Mouse (Mus musculus) embryonic facial prominence, embryonic 13.5 days (tissue): ENCODE results near the gene Shroom1. TPM values are rescaled to one million over a fixed set of nuclear protein-coding genes. Genes with fewer than 3 reads are reported as not detected.
A peak's percentile ranks its signal among the peaks of the same experiment; 100 is the strongest.

Experiments
- ATAC-seq: fragments of 200-750 bp; cut with Nextera tagmentation; 2 replicates; pipeline ENCODE4 v1.8.0; 2017; ENCODE audit warnings: low read depth; ENCODE audit not compliant: insufficient number of reproducible peaks, insufficient read depth, low FRiP score, low TSS enrichment
- H3K27ac ChIP-seq: fragments of 300-500 bp; sonication (generic); 2 replicates; pipeline ENCODE4 v1.5.1; 2015; ENCODE audit warnings: moderate library complexity, mild to moderate bottlenecking, inconsistent platforms
- H3K27me3 ChIP-seq: fragments of 300-500 bp; sonication (generic); 2 replicates; pipeline ENCODE4 v1.6.1; 2015; ENCODE audit warnings: mild to moderate bottlenecking, inconsistent platforms
- H3K36me3 ChIP-seq: fragments of 300-500 bp; sonication (generic); 2 replicates; pipeline ENCODE4 v1.6.1; 2015; ENCODE audit warnings: mild to moderate bottlenecking, inconsistent platforms
- H3K4me1 ChIP-seq: fragments of 300-500 bp; sonication (generic); 2 replicates; pipeline ENCODE4 v1.6.1; 2015; ENCODE audit warnings: inconsistent platforms
- H3K4me2 ChIP-seq: fragments of 300-500 bp; sonication (generic); 2 replicates; pipeline ENCODE4 v1.6.1; 2015; ENCODE audit warnings: moderate library complexity, mild to moderate bottlenecking, inconsistent platforms
- H3K4me3 ChIP-seq: fragments of 300-500 bp; sonication (generic); 2 replicates; pipeline ENCODE4 v1.5.1; 2015; ENCODE audit warnings: mild to moderate bottlenecking, inconsistent platforms
- H3K9ac ChIP-seq: fragments of 300-500 bp; sonication (generic); 2 replicates; pipeline ENCODE4 v1.6.1; 2015; ENCODE audit warnings: mild to moderate bottlenecking, inconsistent platforms
- H3K9me3 ChIP-seq: fragments of 300-500 bp; sonication (generic); 2 replicates; pipeline ENCODE4 v1.6.1; 2016; ENCODE audit warnings: inconsistent platforms
- WGBS: fragments of 180-500 bp; shearing (Covaris S2); methylation state at CpG from one replicate; pipeline ENCODE4 v1.1.7; 2015; ENCODE audit warnings: mixed read lengths; 5-methylcytosine and 5-hydroxymethylcytosine counted together
- polyA plus RNA-seq: library from polyadenylated mRNA; unstranded; fragments of >200 nt; fragmentation: Nextera tagmentation; extraction: Ambion mirVana; gene quantifications from 2 replicates; pipeline ENCODE4 v1.2.1, GENCODE M21; 2015

Gene Shroom1
- polyA plus RNA-seq, 1 experiment from 2014 or later = 5.7 TPM

DNA sequence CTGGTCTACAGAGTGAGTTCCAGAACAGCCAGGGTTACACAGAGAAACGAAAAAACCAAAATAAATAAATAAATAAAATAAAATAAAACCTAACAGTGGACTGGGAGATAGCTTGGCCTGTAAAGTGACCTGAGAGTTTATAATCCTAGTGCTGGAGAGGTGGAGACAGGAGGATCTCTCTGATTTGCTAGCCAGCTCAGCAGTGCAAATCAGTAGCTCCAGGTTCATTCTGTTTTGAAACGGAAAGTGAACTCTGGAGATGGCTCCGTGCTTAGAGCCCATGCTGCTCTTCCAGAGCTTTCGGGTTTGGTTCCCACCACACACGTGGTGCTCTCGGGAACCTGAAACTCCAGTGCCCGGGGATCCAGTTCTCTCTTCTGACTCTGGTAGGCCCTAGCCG is 9.0 kb upstream of the Shroom1 start:
- H3K27ac ChIP-seq = no peak overlapping the region
- no peak overlapping the region for H3K9ac ChIP-seq
- no peak overlapping the region for H3K4me2 ChIP-seq
- H3K4me1 ChIP-seq = no peaks in the 10 kb centered on the region
- 88% methylated on average over 8 of the region's 8 CpGs for WGBS
- H3K36me3 ChIP-seq = no peaks in the 10 kb centered on the region
- ATAC-seq = no peak
- no peaks in the 10 kb centered on the region for H3K9me3 ChIP-seq
- no peak overlapping the region for H3K4me3 ChIP-seq
- H3K27me3 ChIP-seq = no peaks in the 10 kb centered on the region

DNA sequence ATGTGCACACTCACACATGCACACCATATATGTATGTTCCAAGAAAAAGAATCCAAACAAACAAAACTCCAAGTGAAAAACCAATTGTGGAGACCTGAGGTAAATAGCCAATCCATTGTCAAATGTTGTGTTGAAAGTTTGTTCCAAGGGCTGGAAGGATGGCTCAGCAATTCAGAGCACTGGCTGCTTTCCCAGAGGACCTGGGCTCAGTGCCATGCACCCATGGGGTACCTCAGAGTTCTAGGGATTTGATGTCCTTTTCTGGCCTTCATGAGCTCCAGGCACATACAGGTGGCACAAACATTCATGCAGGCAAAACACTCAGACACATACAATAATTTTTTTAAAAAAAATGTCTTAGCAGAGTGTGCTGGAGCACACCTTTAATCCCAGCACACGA is 8.5 kb upstream of the Shroom1 start:
- WGBS = 78% methylated on average over 1 of the region's 1 CpGs
- no peak for ATAC-seq

DNA sequence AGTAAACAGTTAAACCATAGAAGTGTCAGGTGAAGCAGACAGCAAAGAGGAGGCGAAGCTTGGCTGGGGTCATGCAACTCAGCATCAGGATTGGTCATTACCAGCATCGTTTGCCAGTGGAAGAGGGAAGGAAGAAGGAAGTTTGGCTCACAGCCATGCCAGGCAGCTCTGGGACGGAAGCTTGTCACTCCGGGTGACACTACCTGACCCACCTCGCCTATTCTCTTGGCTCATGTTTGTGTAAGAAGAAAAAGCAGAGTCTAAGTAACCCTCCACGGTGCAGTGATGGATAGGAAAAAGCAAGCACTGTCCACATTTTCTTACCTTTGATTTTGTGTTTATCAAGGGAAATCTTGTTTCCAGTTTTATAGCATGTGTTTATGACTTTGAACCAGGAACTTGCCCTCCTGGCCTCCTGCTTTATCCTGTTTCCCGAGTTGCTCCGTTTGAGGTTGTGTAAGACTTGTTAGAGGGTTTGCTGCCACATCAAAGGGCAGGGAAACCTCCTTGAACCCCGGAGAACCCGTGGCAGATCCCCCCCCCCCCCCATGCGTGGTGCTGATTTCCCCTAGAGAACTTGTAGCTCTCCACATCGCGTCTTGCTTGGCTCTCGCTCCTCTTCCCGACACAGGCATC is 6.8 kb upstream of the Shroom1 start:
- H3K4me1 ChIP-seq = no peaks in the 10 kb centered on the region
- no peak for ATAC-seq
- WGBS = 56% methylated on average over 15 of the region's 15 CpGs

More for the DNA sequence above, 8.5 kb upstream of the Shroom1 start:
- Histone ChIP-seq H3K4me1 (no peaks in the 10 kb centered on the region), H3K36me3 (no peaks in the 10 kb centered on the region), H3K4me3 (no peak overlapping the region), H3K9ac (no peak overlapping the region), H3K27ac (no peak overlapping the region), H3K27me3 (no peaks in the 10 kb centered on the region), H3K4me2 (no peak overlapping the region), H3K9me3 (no peaks in the 10 kb centered on the region)

DNA sequence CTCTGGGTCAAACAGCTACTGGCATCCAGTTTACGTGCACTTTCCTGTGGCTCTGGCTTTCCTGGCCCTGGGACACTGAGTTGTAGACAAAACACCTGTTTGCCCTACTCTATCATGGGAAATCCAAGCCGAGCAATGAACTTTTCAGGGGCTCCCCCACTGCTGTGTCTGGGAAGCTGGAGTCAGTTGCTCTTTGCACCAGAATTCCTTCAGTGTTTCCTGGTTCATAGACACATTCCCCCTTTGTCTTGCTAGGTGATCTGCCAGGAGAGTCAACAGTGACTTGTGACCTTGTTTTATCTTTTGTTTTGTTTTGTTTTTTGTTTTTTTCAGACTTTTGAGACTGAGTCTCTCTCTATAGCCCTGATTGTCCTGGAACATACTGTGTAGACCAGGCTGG is 5.6 kb upstream of the Shroom1 start:
- H3K4me3 ChIP-seq = no peak overlapping the region
- no peak overlapping the region for H3K27ac ChIP-seq
- H3K4me2 ChIP-seq = no peak overlapping the region
- no peak for ATAC-seq
- no peaks in the 10 kb centered on the region for H3K4me1 ChIP-seq
- no peak overlapping the region for H3K9ac ChIP-seq
- no peaks in the 10 kb centered on the region for H3K9me3 ChIP-seq
- H3K27me3 ChIP-seq = no peaks in the 10 kb centered on the region
- WGBS = 76% methylated on average over 2 of the region's 2 CpGs
- no peaks in the 10 kb centered on the region for H3K36me3 ChIP-seq

More for the DNA sequence above, 6.8 kb upstream of the Shroom1 start:
- Histone ChIP-seq H3K4me2 (no peak overlapping the region), H3K4me3 (no peak overlapping the region), H3K27me3 (no peaks in the 10 kb centered on the region), H3K9ac (no peak overlapping the region), H3K9me3 (no peaks in the 10 kb centered on the region), H3K36me3 (no peaks in the 10 kb centered on the region), H3K27ac (no peak overlapping the region)

DNA sequence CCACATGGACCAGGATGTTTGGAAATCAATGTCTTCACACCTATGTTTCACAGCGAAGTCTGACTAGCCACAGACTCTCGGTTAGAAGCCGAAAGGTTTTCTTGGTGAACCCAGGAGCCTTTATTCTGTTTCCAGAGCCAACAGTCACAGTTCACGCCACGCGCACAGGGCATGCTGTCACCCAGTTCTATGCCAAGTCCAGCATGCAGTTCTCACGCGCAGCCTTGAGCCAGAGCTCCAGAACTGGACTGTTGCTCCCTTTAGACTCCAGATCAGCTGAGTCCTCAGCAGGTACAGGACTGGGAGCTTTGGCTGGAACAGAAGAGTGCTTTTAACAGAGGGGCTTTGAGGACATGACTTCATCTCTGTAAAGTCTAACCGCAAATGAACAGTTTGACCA is 4.6 kb upstream of the Shroom1 start:
- H3K4me2 ChIP-seq = no peak overlapping the region
- no peak for ATAC-seq
- no peak overlapping the region for H3K9ac ChIP-seq
- H3K36me3 ChIP-seq = no peaks in the 10 kb centered on the region
- H3K4me1 ChIP-seq = peaks cover 2% of the 10 kb centered on the region; the same call in 1 of the 2 replicates
- no peak overlapping the region for H3K4me3 ChIP-seq
- H3K9me3 ChIP-seq = no peaks in the 10 kb centered on the region
- H3K27me3 ChIP-seq = peaks cover 3% of the 10 kb centered on the region
- WGBS = 95% methylated on average over 9 of the region's 9 CpGs
- H3K27ac ChIP-seq = no peak overlapping the region

DNA sequence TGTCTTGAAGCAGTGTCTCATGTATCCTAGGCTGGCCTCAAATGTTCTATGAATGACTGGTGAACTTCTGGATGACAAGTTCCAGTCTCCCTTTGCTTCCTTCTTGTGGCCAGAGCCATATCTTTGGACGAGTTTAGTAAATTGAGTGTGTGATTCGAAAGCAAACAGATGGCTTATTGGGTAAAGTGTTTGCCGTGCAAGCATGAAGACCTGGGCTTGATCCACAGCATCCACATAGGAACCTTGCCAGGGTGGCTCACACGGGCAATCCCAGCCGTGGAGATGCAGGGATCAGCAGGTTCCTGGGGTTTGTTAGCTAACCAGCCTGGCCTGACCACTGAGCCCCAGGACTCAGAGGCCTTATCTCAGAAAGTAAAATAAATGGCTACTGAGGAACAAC is 4.0 kb upstream of the Shroom1 start:
- no peaks in the 10 kb centered on the region for H3K36me3 ChIP-seq
- H3K9me3 ChIP-seq = no peaks in the 10 kb centered on the region
- no peak overlapping the region for H3K9ac ChIP-seq
- no peak overlapping the region for H3K27ac ChIP-seq
- ATAC-seq = no peak
- peaks cover 5% of the 10 kb centered on the region; the same call in 1 of the 2 replicates for H3K4me1 ChIP-seq
- whole genome bisulfite sequencing = 84% methylated on average over 5 of the region's 5 CpGs
- H3K4me3 ChIP-seq = no peak overlapping the region
- H3K4me2 ChIP-seq = no peak overlapping the region
- peaks cover 9% of the 10 kb centered on the region for H3K27me3 ChIP-seq

DNA sequence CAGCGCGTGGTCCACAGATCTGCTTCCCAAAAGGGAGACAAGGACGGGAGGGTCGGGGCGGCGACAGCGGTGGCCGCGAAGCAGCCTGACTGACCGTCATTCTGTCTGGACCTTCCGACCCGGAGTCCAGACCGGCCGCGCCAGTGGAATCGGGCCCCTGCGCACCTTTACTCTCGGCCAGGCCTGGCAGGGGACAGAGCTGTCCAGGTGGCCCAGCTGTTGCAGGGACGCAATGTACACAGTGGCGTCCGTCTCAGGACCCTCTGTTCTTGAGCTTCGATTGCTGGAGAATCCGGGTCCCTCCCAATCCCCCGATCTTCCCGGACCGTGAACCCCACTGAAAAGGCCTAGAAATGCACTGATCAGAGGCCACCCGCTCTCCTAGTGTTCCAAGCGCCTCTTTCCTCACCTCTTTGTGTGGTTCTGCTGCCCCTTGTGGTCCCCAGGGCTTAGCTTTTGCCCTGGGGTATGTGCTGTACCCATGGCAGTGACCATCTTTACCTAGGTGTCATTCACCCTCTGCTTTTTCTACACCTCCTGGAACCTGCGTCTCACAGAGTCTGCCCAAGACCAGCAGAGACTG is 458 bp downstream of the Shroom1 start:
- no peak for ATAC-seq
- peaks cover 36% of the 10 kb centered on the region for H3K27me3 ChIP-seq
- H3K4me3 ChIP-seq = peak overlapping the region; percentile 57
- H3K4me2 ChIP-seq = peak overlapping the region; percentile 85
- H3K27ac ChIP-seq = no peak overlapping the region
- H3K36me3 ChIP-seq = no peaks in the 10 kb centered on the region
- H3K4me1 ChIP-seq = peaks cover 9% of the 10 kb centered on the region
- H3K9me3 ChIP-seq = no peaks in the 10 kb centered on the region
- 4% methylated on average over 29 of the region's 29 CpGs for WGBS
- peak overlapping the region; percentile 76 for H3K9ac ChIP-seq

DNA sequence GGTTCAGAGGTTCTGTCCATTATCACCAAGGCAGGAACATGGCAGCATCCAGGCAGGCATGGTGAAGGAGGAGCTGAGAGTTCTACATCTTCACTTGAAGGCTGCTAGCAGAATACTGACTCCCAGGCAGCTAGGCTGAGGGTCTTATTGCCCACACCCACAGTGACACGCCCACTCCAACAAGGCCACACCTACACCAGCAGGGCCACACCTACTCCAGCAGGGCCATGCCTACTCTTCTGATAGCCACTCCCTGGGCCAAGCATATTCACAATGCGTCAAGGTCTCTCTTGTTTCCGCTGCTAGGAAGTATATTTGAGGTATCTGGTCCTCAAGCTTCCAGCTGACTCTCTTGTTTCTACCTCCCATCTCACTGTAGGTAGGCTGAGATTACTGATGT is 2.0 kb downstream of the Shroom1 start:
- 69% methylated on average over 3 of the region's 3 CpGs for WGBS
- Histone ChIP-seq H3K27me3 (peaks cover 51% of the 10 kb centered on the region), H3K36me3 (no peaks in the 10 kb centered on the region), H3K4me3 (no peak overlapping the region), H3K4me1 (peaks cover 18% of the 10 kb centered on the region), H3K9me3 (no peaks in the 10 kb centered on the region), H3K9ac (no peak overlapping the region), H3K27ac (no peak overlapping the region), H3K4me2 (no peak overlapping the region)
- ATAC-seq = no peak

DNA sequence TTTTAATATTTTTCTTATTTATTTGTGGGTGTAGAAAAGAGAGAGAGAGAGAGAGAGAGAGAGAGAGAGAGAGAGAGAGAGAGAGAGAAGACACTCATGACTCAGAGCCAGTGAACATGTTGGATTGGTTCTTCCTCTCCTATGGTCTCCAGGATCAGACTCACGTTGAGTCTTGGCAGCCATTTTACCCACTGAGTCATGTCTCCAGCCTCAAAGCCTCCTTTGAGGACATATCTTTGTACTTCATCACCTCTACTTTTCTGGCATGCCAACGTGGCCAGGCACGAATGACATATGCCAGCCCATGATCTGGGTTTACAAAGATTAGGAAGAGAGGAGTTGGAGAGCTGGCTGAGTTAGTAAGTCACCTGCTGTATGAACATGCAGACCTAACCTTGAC is 3.2 kb downstream of the Shroom1 start:
- peaks cover 63% of the 10 kb centered on the region for H3K27me3 ChIP-seq
- 89% methylated on average over 3 of the region's 3 CpGs for WGBS

DNA sequence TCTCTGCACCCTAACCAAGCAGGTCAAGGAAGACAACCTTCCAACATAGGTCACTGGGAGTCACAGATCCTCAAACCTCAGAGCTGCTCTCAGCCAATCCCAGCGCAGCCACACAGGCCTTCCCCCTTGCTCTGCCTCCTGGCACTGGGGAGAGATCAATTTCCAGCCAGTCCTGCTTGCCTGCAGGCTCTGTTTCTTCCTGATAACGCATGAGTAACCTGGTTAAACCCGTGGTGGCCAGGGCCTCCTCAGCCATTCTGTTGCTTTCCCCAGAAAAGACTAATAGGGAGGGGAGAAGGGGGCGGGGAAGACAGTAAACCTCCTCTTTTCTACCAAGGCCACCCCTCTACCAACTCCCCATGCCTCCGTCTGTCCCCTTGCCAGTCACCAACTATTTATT is 4.7 kb downstream of the Shroom1 start:
- 13% methylated on average over 5 of the region's 5 CpGs for WGBS
- 0 out of 2 replicates have a peak, but pooled peaks cover 3% of the 10 kb centered on the region for H3K36me3 ChIP-seq
- no peak overlapping the region for H3K27ac ChIP-seq
- H3K4me3 ChIP-seq = no peak overlapping the region
- H3K9ac ChIP-seq = no peak overlapping the region
- no peak for ATAC-seq
- H3K27me3 ChIP-seq = peaks cover 77% of the 10 kb centered on the region
- no peaks in the 10 kb centered on the region for H3K9me3 ChIP-seq
- H3K4me2 ChIP-seq = no peak overlapping the region
- peaks cover 29% of the 10 kb centered on the region for H3K4me1 ChIP-seq

More for the DNA sequence above, 3.2 kb downstream of the Shroom1 start:
- H3K4me3 ChIP-seq = no peak overlapping the region
- H3K9me3 ChIP-seq = no peaks in the 10 kb centered on the region
- H3K4me2 ChIP-seq = no peak overlapping the region
- no peak overlapping the region for H3K27ac ChIP-seq
- 0 out of 2 replicates have a peak, but pooled peaks cover under 1% of the 10 kb centered on the region for H3K36me3 ChIP-seq
- ATAC-seq = no peak
- H3K4me1 ChIP-seq = peaks cover 19% of the 10 kb centered on the region
- no peak overlapping the region for H3K9ac ChIP-seq

DNA sequence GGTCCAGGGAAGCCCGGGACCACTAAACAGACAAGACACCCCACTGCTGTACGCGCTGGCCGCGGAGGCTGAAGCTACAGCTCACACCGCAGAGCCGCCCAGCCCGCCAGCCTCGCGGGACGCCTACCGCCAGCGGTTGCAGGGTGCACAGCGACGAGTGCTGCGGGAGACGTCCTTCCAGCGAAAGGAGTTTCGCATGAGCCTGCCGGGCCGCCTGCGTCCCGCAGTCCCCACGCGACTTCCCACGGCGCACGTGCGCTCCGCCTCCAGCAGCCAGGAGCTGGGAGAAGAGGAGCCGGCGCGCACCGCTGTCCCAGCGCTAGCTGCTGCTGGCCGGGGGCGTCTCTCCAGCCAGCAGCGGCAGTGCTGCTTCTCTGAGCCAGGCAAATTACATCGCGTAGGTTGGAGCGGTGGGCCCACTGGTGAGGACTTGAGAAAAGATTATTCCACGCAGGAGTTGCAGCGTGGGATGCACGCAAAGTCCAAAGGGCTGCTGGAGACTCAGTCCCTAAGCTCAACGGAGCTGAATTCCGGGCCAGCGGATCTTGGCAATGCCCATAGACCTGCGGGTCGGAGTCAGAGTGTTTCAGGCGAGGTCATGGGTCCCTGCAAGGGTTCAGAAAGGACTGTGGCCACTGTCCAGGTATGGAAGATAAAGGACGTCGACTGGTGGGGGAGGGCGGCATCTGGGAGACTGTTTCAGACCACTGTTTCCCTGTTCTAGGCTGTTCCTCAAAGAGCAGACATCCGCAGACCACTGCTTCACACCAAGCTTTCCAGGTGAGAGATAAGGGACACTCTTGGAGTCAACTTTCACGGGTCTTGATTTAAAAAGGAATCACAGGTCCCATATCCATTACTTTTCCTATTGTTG is 6.8 kb downstream of the Shroom1 start:
- 6% methylated on average over 55 of the region's 55 CpGs for WGBS
- Histone ChIP-seq H3K9ac (peak overlapping the region; percentile 60), H3K4me1 (peaks cover 28% of the 10 kb centered on the region), H3K36me3 (0 out of 2 replicates have a peak, but pooled peaks cover 3% of the 10 kb centered on the region), H3K27me3 (peaks cover 77% of the 10 kb centered on the region), H3K4me2 (peak overlapping the region; percentile 74), H3K4me3 (peak overlapping the region; percentile 42), H3K27ac (no peak overlapping the region), H3K9me3 (no peaks in the 10 kb centered on the region)
- no peak for ATAC-seq
